Mouse (Mus musculus) frontal cortex, postnatal 14 days (tissue): Measurements from ENCODE around the gene Emx2.

Source experiments
- DNase-seq, 2 experiments: peaks; one replicate each; pipeline ENCODE4 v3.0.0; 2022; ENCODE audit warnings: low spot score in 2 of 2

Gene Emx2

GRCm38 (mm10) chr19:59462459-59463292, 4.5 kb downstream of the Emx2 start:
- DNase-seq, result no peak

- no peak for DNase-seq
These were observed 5.8 kb downstream of the Emx2 start for GRCm38 (mm10) chr19:59463842-59464443.

- DNase-seq, result no peak
These were observed 7.1 kb downstream of the Emx2 start for GRCm38 (mm10) chr19:59465281-59465680.

GRCm38 (mm10) chr19:59465751-59466410, 7.7 kb downstream of the Emx2 start:
- no peak for DNase-seq

GRCm38 (mm10) chr19:59466417-59466937, 8.3 kb downstream of the Emx2 start:
- no peak for DNase-seq

GRCm38 (mm10) chr19:59467016-59467412, 8.8 kb downstream of the Emx2 start:
- no peak for DNase-seq

- no peak for DNase-seq
These were observed 9.4 kb downstream of the Emx2 start for GRCm38 (mm10) chr19:59467413-59468064.

- DNase-seq, result no peak
These were observed 10.1 kb downstream of the Emx2 start for GRCm38 (mm10) chr19:59468065-59468810.

GRCm38 (mm10) chr19:59469035-59469949, 11.1 kb downstream of the Emx2 start:
- DNase-seq, result no peak

- no peak for DNase-seq
These were observed 12.0 kb downstream of the Emx2 start for GRCm38 (mm10) chr19:59470074-59470630.

- no peak for DNase-seq
These were observed 12.7 kb downstream of the Emx2 start for GRCm38 (mm10) chr19:59470913-59471312.

- no peak for DNase-seq
These were observed 14.7 kb downstream of the Emx2 start for GRCm38 (mm10) chr19:59472844-59473243.

- no peak for DNase-seq
These were observed 21.7 kb downstream of the Emx2 start for GRCm38 (mm10) chr19:59479912-59480311.

GRCm38 (mm10) chr19:59480563-59480962, 22.4 kb downstream of the Emx2 start:
- DNase-seq, result no peak

GRCm38 (mm10) chr19:59492258-59492657, 34.1 kb downstream of the Emx2 start:
- DNase-seq, result no peak

- DNase-seq, result no peak
These were observed 38.7 kb downstream of the Emx2 start for GRCm38 (mm10) chr19:59496832-59497231.

- no peak for DNase-seq
These were observed 50.7 kb downstream of the Emx2 start for GRCm38 (mm10) chr19:59508896-59509295.

- DNase-seq, result no peak
These were observed 55.0 kb downstream of the Emx2 start for GRCm38 (mm10) chr19:59513181-59513580.
